Mouse (Mus musculus) spleen, adult 2 months (tissue): ENCODE measurements at regions not wholly inside any gene's neighbourhood (a gene's known extent, or its start where the extent isn't known, plus 50 kb on each side); places are given as distances from the start of the nearest gene placed in this dataset.

ENCODE experiments used
- CTCF ChIP-seq: fragments of 200-500 bp; IDR thresholded peaks from 2 replicates; pipeline ENCODE4 v1.5.1; 2011; ENCODE audit warnings: mild to moderate bottlenecking, inconsistent platforms; ENCODE audit not compliant: insufficient read depth, insufficient read length, insufficient replicate concordance; ENCODE audit errors: extremely low read depth
- POLR2A ChIP-seq: fragments of 200-500 bp; IDR thresholded peaks from 2 replicates; pipeline ENCODE4 v1.6.1; 2011; ENCODE audit warnings: low read depth, low read length, inconsistent platforms

GRCm38 (mm10) chr2:19762996-19763395 lies 105.4 kb downstream of the Otud1 start:
- TF ChIP-seq CTCF (no peak), POLR2A (no peak)
